Mouse (Mus musculus): ENCODE results near the gene Acsf3.

DNA sequence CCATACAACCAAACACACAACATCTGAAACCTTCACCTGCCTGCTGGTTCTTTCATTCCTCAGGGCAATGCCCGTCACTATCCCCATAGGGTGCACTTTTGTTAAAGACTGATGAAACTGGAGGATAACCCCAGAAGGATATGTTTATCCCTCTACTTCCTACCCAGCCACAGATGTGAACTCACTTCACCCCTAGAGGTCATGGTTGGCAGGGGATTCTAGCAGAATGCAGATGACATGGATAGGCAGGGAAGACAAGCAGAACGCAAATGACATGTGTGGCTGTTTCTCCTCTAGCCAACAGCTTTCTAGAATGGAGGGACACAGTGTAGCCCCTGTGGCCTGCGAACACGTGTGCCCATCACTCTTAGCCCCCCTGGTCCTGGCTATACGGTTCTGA lies 47.9 kb upstream of the Acsf3 start:
- TF ChIP-seq CTCF (IDR thresholded peaks at IDR 0.05; ENCODE audit: low read depth, low read length) (no peak), TAL1 (conservative IDR thresholded peaks at IDR 0.05; ENCODE audit: low read depth, low read length) (no peak)

Measured in G1E (cell line).